In the genomic region with DNA sequence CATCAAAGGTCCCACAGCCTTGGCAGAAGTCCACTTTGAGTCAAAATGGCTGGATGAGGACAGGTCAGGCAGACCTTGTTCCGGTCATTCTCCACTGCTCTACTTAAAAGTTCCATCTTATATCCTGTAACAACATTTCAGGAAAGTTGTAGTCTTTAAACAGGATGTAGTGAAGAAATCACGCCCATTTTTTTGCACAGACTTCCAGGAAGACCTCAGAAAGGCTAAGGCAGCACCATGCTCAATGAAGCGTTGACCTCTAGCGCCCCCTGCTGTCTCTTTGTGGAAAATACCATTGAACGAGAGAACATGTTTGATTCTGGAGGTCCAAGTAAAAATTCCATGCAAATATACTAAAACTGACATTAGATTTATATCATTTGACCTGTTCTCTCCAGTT, we compare ENCODE assay signal across 9 mouse cellular contexts. TPM values are rescaled to one million over a fixed set of nuclear protein-coding genes. Genes with fewer than 3 reads are reported as not detected.
A peak's percentile ranks its signal among the peaks of the same experiment; 100 is the strongest.
DNase-seq lines count a peak whose midpoint lies in the region; ATAC-seq lines count a peak whose summit lies in the region.
"Had no signal": no experiment of that assay in that cellular context is flagged by ENCODE, and none has a peak within 500 bp of the region (broad histone marks: within the 10 kb centered on the region; RNA-seq: fewer than 3 reads in every experiment).

No protein-coding gene starts in this region.

- no peak overlapping the region for H3K27ac ChIP-seq in embryonic facial prominence, embryonic 10.5 days (replicated peaks)
- no peak overlapping the region for H3K27ac ChIP-seq in liver, embryonic 13.5 days
- H3K27ac ChIP-seq: heart, embryonic 15.5 days had no signal

- 22% methylated on average over 5 of the region's 5 CpGs for WGBS in embryonic facial prominence, embryonic 10.5 days
- WGBS in liver, embryonic 13.5 days (ENCODE audit: insufficient replicate concordance): 16% methylated on average over 5 of the region's 5 CpGs

- H3K9ac ChIP-seq in liver, embryonic 13.5 days: no peak overlapping the region
- H3K9ac ChIP-seq: heart, embryonic 15.5 days had no signal

- DNase-seq in adrenal gland, postnatal 25 days: peak; percentile 74
- peak; percentile 81 for DNase-seq in embryonic facial prominence, embryonic 10.5 days (ENCODE audit: low spot score)
- peak; percentile 9 to 63 for DNase-seq in heart, adult 9 months (ENCODE audit: low spot score in 2 of 2)
- DNase-seq in kidney, postnatal 10 days: peak; percentile 88
- DNase-seq in liver, embryonic 13.5 days: peak; percentile 18
- peak; percentile 92 for DNase-seq in retina, embryonic 14.5 days (ENCODE audit: low spot score)
- DNase-seq in thymus, postnatal 4 days: peak; percentile 84

- no peaks in the 10 kb centered on the region for H3K36me3 ChIP-seq in embryonic facial prominence, embryonic 10.5 days (replicated peaks)
- H3K36me3 ChIP-seq in liver, embryonic 13.5 days: no peaks in the 10 kb centered on the region
- H3K36me3 ChIP-seq: heart, embryonic 15.5 days had no signal

- no peak overlapping the region for H3K4me3 ChIP-seq in embryonic facial prominence, embryonic 10.5 days
- no peak overlapping the region for H3K4me3 ChIP-seq in liver, embryonic 13.5 days (replicated peaks)
- H3K4me3 ChIP-seq: heart, embryonic 15.5 days had no signal

- no peaks in the 10 kb centered on the region for H3K27me3 ChIP-seq in embryonic facial prominence, embryonic 10.5 days (replicated peaks; ENCODE audit: low read depth, poor library complexity, severe bottlenecking)
- H3K27me3 ChIP-seq in liver, embryonic 13.5 days: peaks cover 6% of the 10 kb centered on the region

- ATAC-seq in CD4-positive, CD25-positive, alpha-beta regulatory T cell, adult 4 months: peak; percentile 71
- no peak for ATAC-seq in liver, embryonic 13.5 days (ENCODE audit: low read depth)

- no peaks in the 10 kb centered on the region for H3K9me3 ChIP-seq in embryonic facial prominence, embryonic 10.5 days
- H3K9me3 ChIP-seq in liver, embryonic 13.5 days (replicated peaks): no peaks in the 10 kb centered on the region
- H3K9me3 ChIP-seq: heart, embryonic 15.5 days had no signal

- no peak overlapping the region for H3K4me2 ChIP-seq in liver, embryonic 13.5 days
- H3K4me2 ChIP-seq: heart, embryonic 15.5 days had no signal

- peaks cover 8% of the 10 kb centered on the region for H3K4me1 ChIP-seq in embryonic facial prominence, embryonic 10.5 days
- no peaks in the 10 kb centered on the region for H3K4me1 ChIP-seq in liver, embryonic 13.5 days (replicated peaks)

RNA-seq across cellular contexts. Expression of a gene that starts 56.6 kb away (rescaled TPM):
- 1 to 10 TPM; 3.9 to 5.4 TPM for polyA plus RNA-seq in CD4-positive, CD25-positive, alpha-beta regulatory T cell, adult 4 months (2017; shearing (Covaris generic))
- 3.5 and 6.7 TPM in 2 replicates for total RNA-seq in adrenal gland, postnatal 25 days (2021)
- polyA plus RNA-seq in embryonic facial prominence, embryonic 10.5 days (2016; fragmentation: Nextera tagmentation; extraction: Ambion mirVana): 7.9 TPM in 2 replicates
- 3.7 and 4.9 TPM in 2 replicates for polyA plus RNA-seq in liver, embryonic 13.5 days (2015; fragmentation: Nextera tagmentation; extraction: Ambion mirVana)

Comparison
In these comparisons a context has a peak if more than half of its experiments do, and no peak if none do; other contexts are left out.
1. DNase-seq: peak in every context shown above with its lines; median percentile 92 in retina, embryonic 14.5 days; 88 in kidney, postnatal 10 days; 84 in thymus, postnatal 4 days; 81 in embryonic facial prominence, embryonic 10.5 days; 74 in adrenal gland, postnatal 25 days; 36 in heart, adult 9 months; 18 in liver, embryonic 13.5 days.